Mouse (Mus musculus) forebrain, embryonic 14.5 days (tissue): ENCODE results near the gene Txndc16. TPM values are rescaled to one million over a fixed set of nuclear protein-coding genes. Genes with fewer than 3 reads are reported as not detected.

Experiments
- polyA plus RNA-seq: library from polyadenylated mRNA; unstranded; fragments of >200 nt; fragmentation: Nextera tagmentation; extraction: Ambion mirVana; gene quantifications from 2 replicates; pipeline ENCODE4 v1.2.1, GENCODE M21; 2014

The Txndc16 gene
- polyA plus RNA-seq, 1 experiment from 2014 or later = 29.1 TPM

Other genes starting within 250 kb of the Txndc16 start
- gene Ptger2, start 232.1 kb downstream of the Txndc16 start, polyA plus RNA-seq = 0.22 and 0.27 TPM in 2 replicates
- gene Gpr137c, start 611 bp downstream of the Txndc16 start, polyA plus RNA-seq = 14.8 and 16.3 TPM in 2 replicates
- gene Ero1l, start 98.4 kb upstream of the Txndc16 start, polyA plus RNA-seq = 19.4 and 23.0 TPM in 2 replicates
- gene Psmc6, start 109.5 kb upstream of the Txndc16 start, polyA plus RNA-seq = 218 and 228 TPM in 2 replicates
- 47.5 and 57.5 TPM in 2 replicates for gene Styx, start 130.8 kb upstream of the Txndc16 start, polyA plus RNA-seq
- gene Gnpnat1, start 184.6 kb upstream of the Txndc16 start, polyA plus RNA-seq = 26.4 and 29.5 TPM in 2 replicates